Mouse (Mus musculus) liver, embryonic 12.5 days (tissue): Measurements from ENCODE around the gene Prtg. TPM values are rescaled to one million over a fixed set of nuclear protein-coding genes. Genes with fewer than 3 reads are reported as not detected.
A peak's percentile ranks its signal among the peaks of the same experiment; 100 is the strongest.

Experiments
- ATAC-seq: fragments of 200-750 bp; cut with Nextera tagmentation; 2 replicates; pipeline ENCODE4 v1.8.0; 2017; ENCODE audit warnings: moderate number of reproducible peaks, mild to moderate bottlenecking, moderate library complexity
- H3K27ac ChIP-seq: fragments of 300-500 bp; sonication (generic); 2 replicates; pipeline ENCODE4 v1.5.1; 2016; ENCODE audit warnings: mild to moderate bottlenecking
- H3K27me3 ChIP-seq: fragments of 300-500 bp; sonication (generic); replicated peaks from 2 replicates; pipeline ENCODE4 v1.6.1; 2016; ENCODE audit warnings: mild to moderate bottlenecking, moderate library complexity
- H3K36me3 ChIP-seq: fragments of 300-500 bp; sonication (generic); 2 replicates; pipeline ENCODE4 v1.6.1; 2016; ENCODE audit warnings: mild to moderate bottlenecking, moderate library complexity
- H3K4me1 ChIP-seq: fragments of 300-500 bp; sonication (generic); 2 replicates; pipeline ENCODE4 v1.6.1; 2016
- H3K4me2 ChIP-seq: fragments of 300-500 bp; sonication (generic); 2 replicates; pipeline ENCODE4 v1.6.1; 2016; ENCODE audit warnings: mild to moderate bottlenecking, moderate library complexity
- H3K4me3 ChIP-seq: fragments of 300-500 bp; sonication (generic); 2 replicates; pipeline ENCODE4 v1.5.1; 2016; ENCODE audit warnings: mild to moderate bottlenecking, moderate library complexity
- H3K9ac ChIP-seq: fragments of 300-500 bp; sonication (generic); 2 replicates; pipeline ENCODE4 v1.6.1; 2016; ENCODE audit warnings: mild to moderate bottlenecking, moderate library complexity
- H3K9me3 ChIP-seq: fragments of 300-500 bp; sonication (generic); replicated peaks from 2 replicates; pipeline ENCODE4 v1.6.1; 2016; ENCODE audit warnings: mild to moderate bottlenecking, moderate library complexity
- WGBS: fragments of 180-500 bp; shearing (Covaris S2); methylation state at CpG from one replicate; pipeline ENCODE4 v1.1.7; 2016; ENCODE audit not compliant: insufficient replicate concordance; 5-methylcytosine and 5-hydroxymethylcytosine counted together
- polyA plus RNA-seq: library from polyadenylated mRNA; unstranded; fragments of >200 nt; fragmentation: Nextera tagmentation; extraction: Ambion mirVana; gene quantifications from 2 replicates; pipeline ENCODE4 v1.2.1, GENCODE M21; 2016

The Prtg gene
- polyA plus RNA-seq, 1 experiment from 2014 or later = 0.52 TPM

DNA sequence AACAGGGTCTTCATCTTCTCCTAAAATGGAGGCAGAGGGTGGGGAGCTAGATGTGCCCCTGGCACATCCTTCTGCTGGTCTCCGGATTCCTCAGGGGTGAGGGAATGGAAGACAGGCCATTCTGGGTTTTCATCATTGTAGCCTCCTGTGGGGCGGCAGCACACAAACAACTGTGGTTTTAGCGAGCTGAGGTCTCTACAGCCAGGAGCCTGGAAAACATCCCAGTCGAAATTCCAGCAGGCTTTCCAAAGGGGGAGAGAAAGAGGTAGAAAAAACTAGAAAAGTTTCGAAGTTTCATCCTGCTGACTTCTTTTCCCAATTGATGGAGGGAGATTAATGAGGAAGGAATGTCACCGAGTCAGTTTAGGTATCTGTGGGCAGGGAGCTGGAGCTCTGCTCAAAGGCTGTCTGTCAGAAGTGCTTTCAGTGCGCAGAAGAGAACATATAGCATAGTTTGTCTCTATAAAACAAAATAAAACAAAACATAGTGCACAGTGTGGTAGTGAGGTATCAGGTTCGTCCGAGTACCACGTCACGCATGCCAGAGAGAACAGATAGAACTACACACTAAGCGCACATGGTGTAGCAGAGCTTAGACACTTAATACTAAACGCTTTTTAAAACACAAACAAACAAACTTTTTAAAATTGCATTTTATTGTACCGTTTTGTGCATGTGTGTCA, 16.0 kb upstream of the Prtg start:
- H3K4me1 ChIP-seq = peaks cover 12% of the 10 kb centered on the region
- H3K27ac ChIP-seq = no peak overlapping the region
- H3K4me3 ChIP-seq = peak overlapping the region; percentile 44
- H3K36me3 ChIP-seq = no peaks in the 10 kb centered on the region
- H3K9ac ChIP-seq = no peak overlapping the region
- H3K9me3 ChIP-seq = no peaks in the 10 kb centered on the region
- H3K27me3 ChIP-seq = no peaks in the 10 kb centered on the region
- H3K4me2 ChIP-seq = peak overlapping the region; percentile 71
- 47% methylated on average over 14 of the region's 14 CpGs for WGBS
- no peak for ATAC-seq

GRCm38 (mm10) chr9:72791213-72791582, 15.5 kb upstream of the Prtg start:
- H3K27me3 ChIP-seq = no peaks in the 10 kb centered on the region
- peak overlapping the region; percentile 71 for H3K4me2 ChIP-seq
- 23% methylated on average over 10 of the region's 10 CpGs for WGBS
- H3K9ac ChIP-seq = 0 out of 2 replicates have a peak overlapping the region, but pooled peaks have one; percentile 27
- H3K36me3 ChIP-seq = no peaks in the 10 kb centered on the region
- H3K9me3 ChIP-seq = no peaks in the 10 kb centered on the region
- peaks cover 12% of the 10 kb centered on the region for H3K4me1 ChIP-seq
- peak; percentile 37; the same call in 1 of the 2 replicates for ATAC-seq
- H3K27ac ChIP-seq = no peak overlapping the region
- H3K4me3 ChIP-seq = peak overlapping the region; percentile 44

DNA sequence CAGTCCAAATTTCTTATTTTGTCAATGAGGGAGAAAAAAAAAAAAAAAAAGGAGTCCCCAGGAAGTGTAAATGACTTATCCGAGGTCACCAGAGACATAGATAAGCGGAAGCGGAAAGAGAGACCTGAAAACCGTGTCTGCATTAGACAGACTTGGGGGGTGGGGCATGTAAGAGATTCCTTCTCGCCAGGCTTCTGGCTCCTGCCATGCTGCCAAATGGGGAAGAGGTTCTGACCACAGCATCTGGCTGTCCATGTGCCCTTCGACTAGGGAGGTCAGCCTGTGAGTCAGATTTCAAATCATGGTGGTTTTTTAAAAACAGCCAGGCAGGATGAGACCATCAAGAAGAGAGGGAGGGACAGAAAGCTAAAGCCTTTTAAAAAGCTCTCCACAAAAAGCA, 15.0 kb upstream of the Prtg start:
- ATAC-seq = peak; percentile 66
- Histone ChIP-seq H3K27ac (no peak overlapping the region), H3K36me3 (no peaks in the 10 kb centered on the region), H3K9ac (no peak overlapping the region), H3K9me3 (no peaks in the 10 kb centered on the region), H3K4me2 (peak overlapping the region; percentile 71), H3K4me1 (peaks cover 12% of the 10 kb centered on the region), H3K4me3 (peak overlapping the region; percentile 44), H3K27me3 (no peaks in the 10 kb centered on the region)
- WGBS = 2% methylated on average over 6 of the region's 6 CpGs

GRCm38 (mm10) chr9:72795243-72795642, 11.4 kb upstream of the Prtg start:
- Histone ChIP-seq H3K4me3 (no peak overlapping the region), H3K36me3 (no peaks in the 10 kb centered on the region), H3K27ac (no peak overlapping the region), H3K4me2 (no peak overlapping the region), H3K9ac (no peak overlapping the region), H3K27me3 (peaks cover 8% of the 10 kb centered on the region; the same call in 1 of the 2 replicates), H3K9me3 (no peaks in the 10 kb centered on the region), H3K4me1 (peaks cover 12% of the 10 kb centered on the region)
- 58% methylated on average over 3 of the region's 3 CpGs for WGBS
- no peak for ATAC-seq

- no peak overlapping the region for H3K27ac ChIP-seq
- ATAC-seq = no peak
- no peaks in the 10 kb centered on the region for H3K4me1 ChIP-seq
These were observed 9.5 kb upstream of the Prtg start for GRCm38 (mm10) chr9:72797136-72797621.

DNA sequence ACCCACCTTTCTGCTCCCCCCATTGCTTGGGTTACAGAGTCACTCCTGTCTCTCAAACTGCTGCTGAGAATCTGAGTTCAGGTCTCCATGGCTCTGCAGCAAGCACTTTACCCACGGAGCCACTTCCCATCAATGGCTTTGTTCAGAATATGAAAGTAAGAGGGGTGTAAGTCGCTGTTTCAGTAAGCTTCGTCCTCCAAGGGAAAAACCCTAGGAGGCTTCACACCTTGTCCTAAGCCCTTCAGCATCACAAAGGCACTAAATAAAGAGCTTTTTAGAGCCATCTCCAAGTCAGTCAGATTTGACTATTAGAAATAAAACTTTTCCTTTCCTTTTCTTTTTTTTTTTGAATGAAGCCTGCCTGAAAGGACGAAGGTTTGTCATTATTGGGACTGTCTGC, 3.4 kb upstream of the Prtg start:
- H3K36me3 ChIP-seq = no peaks in the 10 kb centered on the region
- no peak overlapping the region for H3K4me3 ChIP-seq
- no peaks in the 10 kb centered on the region for H3K9me3 ChIP-seq
- no peak for ATAC-seq
- no peak overlapping the region for H3K9ac ChIP-seq
- H3K27me3 ChIP-seq = peaks cover 44% of the 10 kb centered on the region
- WGBS = 37% methylated on average over 4 of the region's 4 CpGs
- no peak overlapping the region for H3K27ac ChIP-seq
- H3K4me2 ChIP-seq = no peak overlapping the region
- H3K4me1 ChIP-seq = peaks cover 22% of the 10 kb centered on the region; the same call in 1 of the 2 replicates

More at GRCm38 (mm10) chr9:72797136-72797621, 9.5 kb upstream of the Prtg start:
- no peak overlapping the region for H3K9ac ChIP-seq
- H3K9me3 ChIP-seq = no peaks in the 10 kb centered on the region
- H3K4me2 ChIP-seq = peak overlapping the region; percentile 30
- no peaks in the 10 kb centered on the region for H3K36me3 ChIP-seq
- H3K27me3 ChIP-seq = peaks cover 11% of the 10 kb centered on the region; the same call in 1 of the 2 replicates
- WGBS = 22% methylated on average over 9 of the region's 9 CpGs
- H3K4me3 ChIP-seq = no peak overlapping the region

GRCm38 (mm10) chr9:72806146-72806545, 528 bp upstream of the Prtg start:
- Histone ChIP-seq H3K27me3 (peaks cover 62% of the 10 kb centered on the region), H3K27ac (no peak overlapping the region), H3K36me3 (no peaks in the 10 kb centered on the region), H3K9ac (no peak overlapping the region), H3K4me2 (peak overlapping the region; percentile 79), H3K4me3 (no peak overlapping the region), H3K9me3 (no peaks in the 10 kb centered on the region), H3K4me1 (peaks cover 22% of the 10 kb centered on the region; the same call in 1 of the 2 replicates)
- 9% methylated on average over 14 of the region's 14 CpGs for WGBS
- no peak for ATAC-seq

GRCm38 (mm10) chr9:72807420-72808005, 839 bp downstream of the Prtg start:
- peaks cover 66% of the 10 kb centered on the region for H3K27me3 ChIP-seq
- H3K9ac ChIP-seq = peak overlapping the region; percentile 61; the same call in 1 of the 2 replicates
- H3K4me3 ChIP-seq = peak overlapping the region; percentile 61
- WGBS = under 1% methylated on average over 52 of the region's 52 CpGs
- H3K4me1 ChIP-seq = peaks cover 28% of the 10 kb centered on the region
- H3K4me2 ChIP-seq = peak overlapping the region; percentile 79
- no peaks in the 10 kb centered on the region for H3K36me3 ChIP-seq
- peak; percentile 24; the same call in 1 of the 2 replicates for ATAC-seq
- no peaks in the 10 kb centered on the region for H3K9me3 ChIP-seq
- no peak overlapping the region for H3K27ac ChIP-seq

- no peaks in the 10 kb centered on the region for H3K9me3 ChIP-seq
- H3K36me3 ChIP-seq = no peaks in the 10 kb centered on the region
- ATAC-seq = no peak
- H3K27ac ChIP-seq = no peak overlapping the region
- H3K27me3 ChIP-seq = peaks cover 66% of the 10 kb centered on the region
- H3K4me1 ChIP-seq = peaks cover 34% of the 10 kb centered on the region
- 3% methylated on average over 6 of the region's 6 CpGs for WGBS
- H3K4me3 ChIP-seq = peak overlapping the region; percentile 61
- H3K4me2 ChIP-seq = peak overlapping the region; percentile 79
- no peak overlapping the region for H3K9ac ChIP-seq
These were observed 1.5 kb downstream of the Prtg start for GRCm38 (mm10) chr9:72808176-72808575.

- H3K27me3 ChIP-seq = peaks cover 66% of the 10 kb centered on the region
These were observed 1.9 kb downstream of the Prtg start for GRCm38 (mm10) chr9:72808586-72808985.

GRCm38 (mm10) chr9:72809077-72809476, 2.4 kb downstream of the Prtg start:
- H3K4me3 ChIP-seq = no peak overlapping the region
- H3K4me2 ChIP-seq = no peak overlapping the region
- no peak overlapping the region for H3K9ac ChIP-seq
- WGBS = 66% methylated on average over 2 of the region's 2 CpGs
- ATAC-seq = no peak
- no peak overlapping the region for H3K27ac ChIP-seq
- H3K4me1 ChIP-seq = peaks cover 36% of the 10 kb centered on the region
- no peaks in the 10 kb centered on the region for H3K9me3 ChIP-seq
- no peaks in the 10 kb centered on the region for H3K36me3 ChIP-seq
- peaks cover 66% of the 10 kb centered on the region for H3K27me3 ChIP-seq

More at GRCm38 (mm10) chr9:72808586-72808985, 1.9 kb downstream of the Prtg start:
- no peak overlapping the region for H3K9ac ChIP-seq
- no peaks in the 10 kb centered on the region for H3K36me3 ChIP-seq
- 34% methylated on average over 3 of the region's 3 CpGs for WGBS
- H3K4me1 ChIP-seq = peaks cover 36% of the 10 kb centered on the region
- no peak overlapping the region for H3K4me3 ChIP-seq
- no peak for ATAC-seq
- no peaks in the 10 kb centered on the region for H3K9me3 ChIP-seq
- H3K27ac ChIP-seq = no peak overlapping the region
- no peak overlapping the region for H3K4me2 ChIP-seq

DNA sequence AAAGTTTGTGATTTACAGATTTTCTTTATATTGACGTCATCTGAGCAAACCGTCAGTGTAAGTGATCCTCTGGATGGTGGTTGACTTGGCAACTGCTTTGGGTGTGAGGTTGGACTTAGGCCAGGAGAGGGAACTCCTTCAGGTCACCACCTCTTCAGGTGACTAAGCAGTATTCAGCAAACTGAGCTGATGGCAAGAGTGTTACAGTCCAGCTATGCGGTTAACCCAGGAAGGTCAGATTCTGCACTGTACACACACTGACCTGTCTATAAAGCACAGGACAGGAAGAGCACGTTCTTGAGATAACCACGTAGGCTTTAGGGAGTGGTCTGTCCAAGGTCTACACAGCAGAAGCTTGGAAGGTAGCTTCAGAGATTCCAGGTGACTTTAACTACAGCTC, 3.9 kb downstream of the Prtg start:
- no peaks in the 10 kb centered on the region for H3K36me3 ChIP-seq
- H3K27ac ChIP-seq = no peak overlapping the region
- 31% methylated on average over 5 of the region's 5 CpGs for WGBS
- H3K27me3 ChIP-seq = peaks cover 59% of the 10 kb centered on the region
- peaks cover 36% of the 10 kb centered on the region for H3K4me1 ChIP-seq
- H3K9me3 ChIP-seq = no peaks in the 10 kb centered on the region
- no peak overlapping the region for H3K4me3 ChIP-seq
- ATAC-seq = no peak
- H3K9ac ChIP-seq = no peak overlapping the region
- no peak overlapping the region for H3K4me2 ChIP-seq
